Mouse (Mus musculus): Measurements from ENCODE around the gene Vmn1r135. TPM values are rescaled to one million over a fixed set of nuclear protein-coding genes. Genes with fewer than 3 reads are reported as not detected.

The Vmn1r135 gene
- not detected for polyA plus RNA-seq (2014; fragmentation: Illumina TruSeq; extraction: RNeasy Lipid Tissue Mini Kit (QIAGEN cat#74804))

DNA sequence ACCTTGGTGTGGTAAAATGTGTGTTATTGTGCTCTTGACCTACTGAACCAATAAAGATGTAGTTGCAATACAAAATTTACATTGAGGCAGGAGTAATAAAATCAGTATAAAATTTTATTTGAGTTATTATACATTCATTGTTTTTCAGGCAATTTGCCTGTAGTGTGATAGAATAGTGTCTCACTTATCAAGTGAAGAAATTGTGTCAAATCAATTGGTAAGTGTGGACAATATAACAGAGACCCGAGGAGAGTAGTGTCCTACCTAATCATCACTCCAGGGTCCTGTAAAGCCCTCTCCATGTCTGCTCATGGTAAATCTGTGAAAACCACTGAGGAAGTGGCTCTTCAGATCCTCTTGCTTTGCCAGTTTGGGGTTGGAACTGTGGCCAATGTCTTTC lies at the start of gene Vmn1r135:
Vmn1r135 (plus strand) TSS at position 301 of the 400 bp plus-strand sequence.

GRCm38 (mm10) chr7:21796628-21797027 lies 35.5 kb upstream of the Vmn1r135 start, which contains the start of gene Gm4177:
Gene Gm4177, minus strand, starts transcription at chr7:21796728.

DNA sequence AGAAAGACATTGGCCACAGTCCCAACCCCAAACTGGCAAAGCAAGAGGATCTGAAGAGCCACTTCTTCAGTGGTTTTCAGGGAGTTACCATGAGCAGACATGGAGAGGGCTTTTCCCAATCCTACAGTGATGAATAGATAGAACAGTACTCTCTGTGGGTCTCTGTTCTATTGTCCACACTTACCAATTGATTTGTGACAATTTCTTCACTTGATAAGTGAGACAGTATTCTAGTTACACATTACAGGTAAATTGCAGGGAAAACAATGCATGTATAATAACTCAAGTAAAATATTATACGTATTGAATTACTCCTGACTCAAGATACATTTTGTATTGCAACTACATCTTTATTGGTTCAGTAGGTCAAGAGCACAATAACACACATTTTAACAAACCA lies 12.0 kb downstream of the Vmn1r135 start, which contains the start of gene Gm5725:
Gm5725 (minus strand) TSS at position 101 of the 400 bp plus-strand sequence.

Other genes starting within 250 kb of the Vmn1r135 start
- gene Vmn1r132, start 218.3 kb upstream of the Vmn1r135 start, polyA plus RNA-seq (2014; fragmentation: Illumina TruSeq; extraction: RNeasy Lipid Tissue Mini Kit (QIAGEN cat#74804)), result not detected
- gene Gm4175, start 70.9 kb upstream of the Vmn1r135 start, polyA plus RNA-seq (2014; fragmentation: Illumina TruSeq; extraction: RNeasy Lipid Tissue Mini Kit (QIAGEN cat#74804)), result not detected
- not detected for gene Gm4177, start 35.6 kb upstream of the Vmn1r135 start, polyA plus RNA-seq (2014; fragmentation: Illumina TruSeq; extraction: RNeasy Lipid Tissue Mini Kit (QIAGEN cat#74804))
- not detected for gene Gm5725, start 11.9 kb downstream of the Vmn1r135 start, polyA plus RNA-seq (2014; fragmentation: Illumina TruSeq; extraction: RNeasy Lipid Tissue Mini Kit (QIAGEN cat#74804))
- not detected for gene Gm5891, start 88.9 kb downstream of the Vmn1r135 start, polyA plus RNA-seq (2014; fragmentation: Illumina TruSeq; extraction: RNeasy Lipid Tissue Mini Kit (QIAGEN cat#74804))
- gene Vmn1r137, start 162.2 kb downstream of the Vmn1r135 start, polyA plus RNA-seq (2014; fragmentation: Illumina TruSeq; extraction: RNeasy Lipid Tissue Mini Kit (QIAGEN cat#74804)), result not detected
- gene Vmn1r138, start 196.5 kb downstream of the Vmn1r135 start, polyA plus RNA-seq (2014; fragmentation: Illumina TruSeq; extraction: RNeasy Lipid Tissue Mini Kit (QIAGEN cat#74804)), result not detected
- not detected for gene Gm6176, start 224.0 kb downstream of the Vmn1r135 start, polyA plus RNA-seq (2014; fragmentation: Illumina TruSeq; extraction: RNeasy Lipid Tissue Mini Kit (QIAGEN cat#74804))
- 6.0 TPM for gene Vmn1r139, start 236.7 kb downstream of the Vmn1r135 start, polyA plus RNA-seq (2014; fragmentation: Illumina TruSeq; extraction: RNeasy Lipid Tissue Mini Kit (QIAGEN cat#74804))

All from ovary, adult 10 weeks (tissue).